Mouse (Mus musculus): ENCODE data around the gene Itga11.

- TF ChIP-seq GATA1 (IDR thresholded peaks at IDR 0.05; ENCODE audit: low read length) = no peak
- no peak for TF ChIP-seq TAL1 (IDR thresholded peaks at IDR 0.05; ENCODE audit: low read length)
These were observed 87.7 kb downstream of the Itga11 start for GRCm38 (mm10) chr9:62765346-62765745.

Data from erythroblast, embryonic 14.5 days (primary cell).